Mouse (Mus musculus): ENCODE measurements around the gene Zfp980.
"Not testable (repeated sequence)": the region's sequence is repeated elsewhere in the genome, so short reads cannot be mapped to it uniquely, and the experiment has no call there.

Gene Zfp980

DNA sequence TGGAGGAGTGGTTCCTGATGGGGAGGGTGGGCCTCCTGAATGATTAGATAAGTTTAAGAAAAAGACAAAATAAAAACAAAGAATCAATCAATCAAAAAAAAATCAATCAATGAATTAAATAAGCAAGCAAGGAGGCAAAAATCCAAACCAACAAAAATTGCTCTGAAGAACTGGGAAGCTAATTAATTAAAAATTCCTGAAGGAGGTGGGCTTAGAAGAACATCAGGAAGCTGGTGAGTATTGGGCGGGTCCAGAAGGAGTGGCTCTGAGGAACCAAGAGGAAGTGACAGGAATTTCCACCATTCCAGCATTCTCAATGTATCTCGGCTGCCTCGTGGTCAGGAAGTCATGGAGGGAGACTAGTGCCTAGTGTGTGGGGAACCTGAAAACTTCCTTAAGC lies at the start of gene Zfp980:
Gene Zfp980, plus strand, starts transcription at position 301 of the 400 bp plus-strand sequence.
- DNase-seq (ENCODE audit: low spot score in 2 of 2): not testable (repeated sequence)

DNA sequence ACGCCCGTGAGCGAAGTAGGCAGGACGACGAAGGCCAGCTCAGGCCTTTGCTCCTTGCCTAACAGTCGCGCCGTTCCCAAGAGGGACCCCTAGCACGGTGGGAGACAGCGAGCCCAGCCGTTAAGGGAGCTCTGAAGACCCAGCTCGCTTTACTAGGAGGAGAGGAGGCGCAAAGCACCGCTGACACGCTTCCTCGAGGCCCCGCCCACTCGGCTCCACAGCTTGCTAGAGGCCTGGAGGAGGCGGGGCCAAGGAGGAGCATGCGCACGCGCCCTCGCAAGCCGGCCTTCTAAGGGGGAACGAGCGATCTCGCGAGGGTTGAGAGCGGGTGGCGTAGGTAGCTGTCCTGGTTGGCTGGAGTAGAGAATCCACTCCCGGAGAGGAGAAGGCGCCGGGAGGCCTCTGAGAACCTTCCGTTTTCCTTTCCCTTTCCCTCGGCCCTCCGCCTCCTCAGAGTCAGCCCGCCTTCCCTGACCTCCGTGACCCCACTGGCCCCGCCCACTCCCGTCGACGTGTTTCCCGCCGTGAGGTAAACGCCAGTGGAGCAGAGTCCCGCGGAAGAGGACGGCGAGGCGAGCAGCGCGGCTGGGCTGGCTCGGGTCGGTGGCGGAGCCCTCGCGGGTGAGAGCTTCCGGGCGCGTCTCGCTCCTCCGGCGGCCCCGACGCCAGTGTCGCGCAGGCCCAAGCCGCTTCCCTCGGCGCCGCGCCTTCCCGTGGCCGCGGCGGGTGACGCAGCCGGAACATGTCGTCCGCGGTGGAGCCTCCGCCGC lies 29.9 kb upstream of the Zfp980 start:
- peak in 1 of 2 experiments; percentile 7 for DNase-seq (ENCODE audit: low spot score in 2 of 2)

DNA sequence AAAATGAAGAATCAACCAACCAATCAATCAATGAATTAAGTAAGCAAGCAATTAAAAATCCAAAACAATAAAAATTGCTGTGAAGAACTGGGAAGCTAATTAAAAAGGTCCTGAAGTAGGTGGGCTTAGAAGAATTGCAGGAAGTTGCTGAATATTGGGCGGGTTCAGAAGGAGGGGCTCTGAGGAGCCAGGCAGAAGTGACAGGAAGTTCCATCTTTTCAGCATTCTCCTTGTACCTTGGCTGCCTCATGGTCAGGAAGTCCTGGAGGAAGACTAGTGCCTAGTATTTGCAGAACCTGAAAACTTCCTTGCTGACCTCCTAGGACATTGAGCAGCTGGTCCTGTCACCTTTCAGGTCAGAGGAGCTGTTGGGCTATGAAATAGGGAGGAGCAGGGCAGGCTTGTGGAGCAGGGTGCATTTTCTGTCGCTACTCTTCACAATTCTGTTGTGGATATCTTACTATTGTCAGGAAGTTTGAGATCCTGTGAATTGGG lies 3.8 kb downstream of the Zfp980 start:
- not testable (repeated sequence) for DNase-seq (ENCODE audit: low spot score in 2 of 2)

DNA sequence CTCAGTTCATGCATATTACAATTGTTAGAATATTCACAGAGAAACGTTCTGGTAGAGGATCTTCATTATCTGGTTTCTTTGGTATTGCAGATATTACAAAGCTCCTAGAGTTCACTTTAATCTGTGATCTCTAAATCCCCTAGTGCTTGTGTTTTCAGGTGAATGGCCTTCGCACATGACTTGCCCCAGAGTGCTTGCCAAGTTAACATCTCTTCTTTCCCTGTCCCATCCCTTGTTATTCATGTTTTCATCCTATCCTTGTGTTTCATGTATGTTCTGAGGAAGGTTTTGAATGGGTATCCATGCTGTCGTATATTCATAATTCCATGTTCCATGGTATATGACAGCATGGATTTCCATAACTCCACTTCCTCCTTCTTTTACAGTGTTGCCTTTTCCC lies 9.7 kb downstream of the Zfp980 start:
- not testable (repeated sequence) for DNase-seq (ENCODE audit: low spot score in 2 of 2)

DNA sequence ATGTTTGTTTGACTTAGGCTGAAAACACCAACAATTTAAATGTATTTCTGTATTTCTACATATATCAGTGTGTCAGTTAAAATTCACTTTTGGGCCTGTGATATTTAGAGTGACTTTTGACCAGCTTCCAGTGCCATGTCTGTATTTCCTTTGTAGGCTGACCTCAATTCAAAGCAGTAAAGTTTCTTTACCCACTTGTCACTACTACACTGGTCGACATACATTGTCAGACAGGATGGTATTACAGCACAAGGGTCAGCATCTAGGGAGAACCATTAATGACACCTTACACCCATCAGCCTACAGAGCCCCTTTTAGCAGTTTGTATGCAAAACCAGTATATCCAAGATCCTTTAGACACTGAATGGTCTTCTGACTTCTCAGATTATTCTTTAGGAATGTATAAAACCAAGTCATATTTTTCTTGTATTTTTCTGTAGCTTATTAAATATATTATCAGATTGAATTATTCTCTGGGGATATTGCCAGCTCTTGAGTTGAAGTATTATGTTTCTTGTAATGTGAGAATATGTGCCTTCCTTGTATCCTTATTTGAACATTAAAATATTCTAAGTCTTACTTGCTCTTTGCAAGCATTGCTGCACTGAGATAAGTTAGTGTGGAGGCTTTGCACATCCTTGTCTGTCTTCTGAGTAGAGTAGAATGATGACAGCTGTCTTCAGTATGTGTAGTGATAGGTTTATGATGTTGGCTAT lies 10.3 kb downstream of the Zfp980 start:
- not testable (repeated sequence) for DNase-seq (ENCODE audit: low spot score in 2 of 2)

DNA sequence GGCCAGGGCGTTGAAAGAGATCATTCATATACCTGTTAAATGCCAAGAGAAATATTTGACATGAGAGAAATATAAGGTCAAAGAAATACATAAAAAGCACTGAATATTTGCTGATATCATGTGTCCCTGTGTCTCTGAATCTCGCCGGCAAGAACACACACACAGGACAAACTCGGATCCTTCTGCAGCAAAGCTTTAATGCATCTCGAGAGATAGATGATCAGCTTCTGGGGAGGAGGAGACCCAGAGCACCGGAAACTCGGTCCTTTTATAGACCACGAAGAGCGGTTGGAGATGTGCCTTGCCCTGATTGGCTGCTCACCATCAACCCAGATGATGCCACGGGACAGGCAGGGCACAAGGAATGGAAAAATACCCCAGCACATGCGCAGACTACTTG lies 11.5 kb downstream of the Zfp980 start:
- not testable (repeated sequence) for DNase-seq (ENCODE audit: low spot score in 2 of 2)

DNA sequence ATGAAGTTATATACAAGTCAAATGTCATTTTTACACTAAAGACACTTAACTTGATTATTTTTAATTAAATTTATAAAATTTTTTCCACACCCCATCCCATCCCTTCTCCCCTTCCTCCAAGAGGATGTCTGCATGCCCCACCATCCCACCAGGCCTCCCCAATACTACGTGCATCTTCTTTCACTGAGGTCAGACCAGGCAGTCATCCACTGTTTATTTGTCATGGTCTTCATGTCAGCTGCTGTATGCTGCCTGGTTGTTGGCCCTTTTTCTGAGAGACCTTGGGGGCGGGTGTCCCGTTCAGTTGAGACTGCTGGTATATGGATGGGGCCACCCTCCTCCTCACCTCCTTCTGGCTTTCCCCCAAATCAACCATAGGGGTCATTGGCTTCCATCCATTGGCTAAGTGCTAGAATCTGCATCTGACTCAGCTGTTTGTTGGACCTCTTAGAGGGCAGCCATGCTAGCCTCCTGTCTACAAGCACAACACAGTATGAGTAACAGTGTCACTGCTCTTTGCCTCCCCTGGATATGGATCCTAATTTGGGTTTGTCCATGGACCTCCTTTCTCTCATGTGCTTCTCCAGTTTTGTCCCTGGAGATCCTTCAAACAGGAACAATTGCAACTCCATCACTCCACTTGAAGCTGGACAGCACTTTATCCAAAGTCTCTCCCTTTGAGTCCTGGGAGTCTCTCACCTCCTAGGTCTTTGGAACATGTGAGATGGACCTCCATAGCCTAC lies 12.7 kb downstream of the Zfp980 start:
- DNase-seq (ENCODE audit: low spot score in 2 of 2): not testable (repeated sequence)

DNA sequence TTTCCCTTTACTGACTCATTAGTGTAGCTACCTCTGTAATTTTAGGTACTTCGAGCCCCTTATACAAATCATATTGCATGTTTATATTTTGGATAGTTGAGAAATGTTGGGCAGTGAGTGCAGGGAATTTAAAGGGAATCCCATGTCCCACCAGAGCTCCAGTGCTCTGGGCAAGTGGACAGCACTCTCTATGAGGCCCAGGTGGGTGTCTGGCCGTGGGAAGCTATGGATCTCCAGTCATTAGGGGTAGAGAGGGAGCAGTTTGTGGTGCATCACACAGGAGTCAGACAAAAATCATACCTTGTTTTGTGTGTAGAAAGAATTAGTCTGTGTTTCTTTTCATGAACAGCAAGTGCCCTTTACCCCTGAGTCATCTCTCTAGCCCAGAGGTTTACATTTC lies 15.6 kb downstream of the Zfp980 start:
- DNase-seq (ENCODE audit: low spot score in 2 of 2): not testable (repeated sequence)

DNA sequence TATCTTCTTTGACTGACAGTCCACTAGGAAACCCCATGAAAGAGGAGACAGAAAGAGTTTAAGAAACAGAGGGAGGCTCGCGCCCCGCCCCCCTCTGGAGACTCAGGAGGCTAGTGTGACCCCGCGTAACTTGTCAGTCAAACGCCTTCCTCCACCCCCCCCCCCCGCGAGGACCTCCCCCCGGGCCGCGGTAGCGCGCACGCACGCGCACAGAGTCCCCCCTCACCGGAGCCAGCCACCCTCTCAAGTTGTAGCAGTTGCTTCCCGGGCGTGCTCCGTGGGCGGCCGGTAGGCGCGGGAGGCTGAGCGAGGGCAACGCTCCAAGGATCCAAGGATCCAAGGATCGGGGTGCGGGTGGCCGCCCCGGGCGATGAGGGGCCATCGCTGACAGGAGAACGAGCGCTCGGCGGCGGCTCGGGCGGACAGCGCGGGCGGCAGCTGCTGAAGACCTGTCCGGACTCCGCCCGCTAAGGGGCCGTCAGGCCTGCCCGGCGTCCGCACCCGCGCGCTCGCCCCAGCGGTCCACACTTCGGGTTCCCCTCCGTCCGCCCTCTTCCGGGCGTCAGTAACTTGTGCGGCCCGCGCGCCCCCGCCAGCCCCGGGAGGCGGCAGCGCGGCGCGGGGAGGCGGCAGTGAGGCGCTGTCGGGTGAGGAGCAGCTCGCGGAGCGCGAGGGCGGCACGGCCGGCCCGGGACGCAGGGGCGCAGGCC lies 74.6 kb downstream of the Zfp980 start:
- DNase-seq (ENCODE audit: low spot score in 2 of 2): peak in 1 of 2 experiments; percentile 6

DNA sequence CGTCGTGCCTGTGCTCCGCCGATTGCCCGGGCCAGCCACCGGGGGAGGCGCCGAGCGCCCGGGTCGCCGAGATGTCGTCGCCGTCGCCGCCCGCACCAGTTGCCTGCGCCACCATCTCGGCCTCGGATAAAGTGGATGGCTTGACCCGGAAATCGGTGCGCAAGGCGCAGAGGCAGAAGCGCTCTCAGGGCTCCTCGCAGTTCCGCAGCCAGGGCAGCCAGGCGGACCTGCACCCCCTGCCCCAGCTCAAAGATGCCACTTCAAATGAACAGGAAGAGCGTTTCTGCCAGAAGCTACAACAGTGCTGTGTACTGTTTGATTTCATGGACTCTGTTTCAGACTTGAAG lies 75.1 kb downstream of the Zfp980 start:
- DNase-seq (ENCODE audit: low spot score in 2 of 2): not testable (repeated sequence)

Data from thymus, postnatal 10 days (tissue).